Mouse (Mus musculus) intestine, embryonic 14.5 days (tissue): ENCODE results near the gene Prrt2. TPM values are rescaled to one million over a fixed set of nuclear protein-coding genes. Genes with fewer than 3 reads are reported as not detected.
A peak's percentile ranks its signal among the peaks of the same experiment; 100 is the strongest.

Source experiments
- ATAC-seq: fragments of 200-750 bp; cut with Nextera tagmentation; replicated peaks from 2 replicates; pipeline ENCODE4 v1.8.0; 2017; ENCODE audit warnings: low read depth, moderate number of reproducible peaks, moderate TSS enrichment, moderate library complexity; ENCODE audit not compliant: low FRiP score, low TSS enrichment
- DNase-seq: peaks from one replicate; pipeline ENCODE4 v3.0.0-alpha.2; 2018; ENCODE audit warnings: low spot score
- H3K27ac ChIP-seq: fragments of 300-500 bp; sonication (generic); 2 replicates; pipeline ENCODE4 v1.5.1; 2014; ENCODE audit warnings: low read depth, mild to moderate bottlenecking, control low read depth
- H3K27me3 ChIP-seq: fragments of 300-500 bp; sonication (generic); replicated peaks from 2 replicates; pipeline ENCODE4 v1.6.1; 2014; ENCODE audit warnings: low read length, control low read depth; ENCODE audit not compliant: control insufficient read depth, insufficient read depth
- H3K36me3 ChIP-seq: fragments of 300-500 bp; sonication (generic); 2 replicates; pipeline ENCODE4 v1.6.1; 2014; ENCODE audit warnings: low read length, control low read depth; ENCODE audit not compliant: control insufficient read depth, insufficient read depth
- H3K4me1 ChIP-seq: fragments of 300-500 bp; sonication (generic); replicated peaks from 2 replicates; pipeline ENCODE4 v1.6.1; 2014; ENCODE audit warnings: low read length, control low read depth, mixed read lengths; ENCODE audit not compliant: control insufficient read depth, insufficient read depth
- H3K4me2 ChIP-seq: fragments of 300-500 bp; sonication (generic); 2 replicates; pipeline ENCODE4 v1.6.1; 2014; ENCODE audit warnings: low read length
- H3K4me3 ChIP-seq: fragments of 300-500 bp; sonication (generic); 2 replicates; pipeline ENCODE4 v1.5.1; 2014; ENCODE audit warnings: low read depth, low read length, control low read depth, mixed read lengths
- H3K9ac ChIP-seq: fragments of 300-500 bp; sonication (generic); 2 replicates; pipeline ENCODE4 v1.6.1; 2014; ENCODE audit warnings: mild to moderate bottlenecking, low read length
- H3K9me3 ChIP-seq: fragments of 300-500 bp; sonication (generic); 2 replicates; pipeline ENCODE4 v1.6.1; 2016; ENCODE audit warnings: low read length, control low read depth; ENCODE audit not compliant: control insufficient read depth
- WGBS: fragments of 180-500 bp; shearing (Covaris S2); extraction: QIAGEN DNeasy Blood & Tissue Kit; methylation state at CpG from one replicate; pipeline ENCODE4 v1.1.7; 2014; 5-methylcytosine and 5-hydroxymethylcytosine counted together
- polyA plus RNA-seq: library from polyadenylated mRNA; unstranded; fragments of >200 nt; fragmentation: Nextera tagmentation; extraction: Ambion mirVana; gene quantifications from 2 replicates; pipeline ENCODE4 v1.2.1, GENCODE M21; 2014

The Prrt2 gene
- polyA plus RNA-seq, 1 experiment from 2014 or later, result 9.2 TPM

GRCm38 (mm10) chr7:127026984-127027726, 6.1 kb upstream of the Prrt2 start, which contains the start of gene Maz:
Gene Maz (minus strand): TSS chr7:127027037.
- Histone ChIP-seq H3K9me3 (no peaks in the 10 kb centered on the region), H3K4me2 (peak within 1 kb of the TSS; percentile 99), H3K4me1 (peaks cover 27% of the 10 kb centered on the region), H3K4me3 (peak within 1 kb of the TSS; percentile 91), H3K36me3 (peaks cover 65% of the 10 kb centered on the region), H3K9ac (peak within 1 kb of the TSS; percentile 98), H3K27ac (peak within 1 kb of the TSS; percentile 98), H3K27me3 (no peaks in the 10 kb centered on the region)
- peak; percentile 98 for DNase-seq
- peak; percentile 88 for ATAC-seq
- under 1% methylated on average over 43 of the region's 63 CpGs for WGBS

- Histone ChIP-seq H3K4me1 (peaks cover 33% of the 10 kb centered on the region), H3K4me3 (peak overlapping the region; percentile 91), H3K27me3 (no peaks in the 10 kb centered on the region), H3K9me3 (no peaks in the 10 kb centered on the region), H3K9ac (peak overlapping the region; percentile 98), H3K4me2 (peak overlapping the region; percentile 99), H3K36me3 (peaks cover 64% of the 10 kb centered on the region), H3K27ac (peak overlapping the region; percentile 98)
- 23% methylated on average over 3 of the region's 48 CpGs for WGBS
- DNase-seq (no peak), ATAC-seq (no peak)
These were observed 5.6 kb upstream of the Prrt2 start for GRCm38 (mm10) chr7:127026616-127026983.

- H3K36me3 ChIP-seq, result peaks cover 60% of the 10 kb centered on the region
These were observed 5.2 kb upstream of the Prrt2 start for GRCm38 (mm10) chr7:127026161-127026600.

GRCm38 (mm10) chr7:127025556-127026160, 4.6 kb upstream of the Prrt2 start:
- Histone ChIP-seq H3K36me3 (peaks cover 54% of the 10 kb centered on the region), H3K4me3 (peak overlapping the region; percentile 91), H3K4me2 (peak overlapping the region; percentile 99), H3K27ac (peak overlapping the region; percentile 98), H3K27me3 (no peaks in the 10 kb centered on the region), H3K4me1 (peaks cover 37% of the 10 kb centered on the region), H3K9me3 (no peaks in the 10 kb centered on the region), H3K9ac (peak overlapping the region; percentile 98)
- peak; percentile 78 for DNase-seq
- no peak for ATAC-seq
- under 1% methylated on average over 62 of the region's 65 CpGs for WGBS

More at GRCm38 (mm10) chr7:127026161-127026600, 5.2 kb upstream of the Prrt2 start:
- Histone ChIP-seq H3K9me3 (no peaks in the 10 kb centered on the region), H3K4me1 (peaks cover 37% of the 10 kb centered on the region), H3K4me2 (peak overlapping the region; percentile 99), H3K27me3 (no peaks in the 10 kb centered on the region), H3K4me3 (peak overlapping the region; percentile 91), H3K9ac (peak overlapping the region; percentile 98), H3K27ac (peak overlapping the region; percentile 98)
- ATAC-seq (peak; percentile 44), DNase-seq (peak; percentile 88)
- under 1% methylated on average over 24 of the region's 48 CpGs for WGBS

GRCm38 (mm10) chr7:127024755-127025555, 3.9 kb upstream of the Prrt2 start:
- peak; percentile 7; the same call in 1 of the 2 replicates for ATAC-seq
- Histone ChIP-seq H3K9me3 (no peaks in the 10 kb centered on the region), H3K4me2 (peak overlapping the region; percentile 99), H3K27me3 (no peaks in the 10 kb centered on the region), H3K4me1 (peaks cover 41% of the 10 kb centered on the region), H3K27ac (peak overlapping the region; percentile 98), H3K9ac (peak overlapping the region; percentile 98), H3K36me3 (peaks cover 47% of the 10 kb centered on the region), H3K4me3 (peak overlapping the region; percentile 91)
- 1% methylated on average over 30 of the region's 30 CpGs for WGBS
- peak; percentile 86 for DNase-seq

GRCm38 (mm10) chr7:127023896-127024690, 3.1 kb upstream of the Prrt2 start:
- H3K36me3 ChIP-seq, result peaks cover 39% of the 10 kb centered on the region
- WGBS, result 22% methylated on average over 19 of the region's 19 CpGs

GRCm38 (mm10) chr7:127023272-127023691, 2.3 kb upstream of the Prrt2 start:
- ATAC-seq, result no peak
- H3K27ac ChIP-seq, result no peak overlapping the region

More at GRCm38 (mm10) chr7:127023896-127024690, 3.1 kb upstream of the Prrt2 start:
- Histone ChIP-seq H3K4me1 (peaks cover 46% of the 10 kb centered on the region), H3K9ac (peak overlapping the region; percentile 98), H3K4me2 (peak overlapping the region; percentile 99), H3K4me3 (peak overlapping the region; percentile 91), H3K27me3 (no peaks in the 10 kb centered on the region), H3K27ac (peak overlapping the region; percentile 98), H3K9me3 (no peaks in the 10 kb centered on the region)
- peak; percentile 53 for DNase-seq
- ATAC-seq, result no peak

More at GRCm38 (mm10) chr7:127023272-127023691, 2.3 kb upstream of the Prrt2 start:
- Histone ChIP-seq H3K36me3 (peaks cover 31% of the 10 kb centered on the region), H3K9me3 (no peaks in the 10 kb centered on the region), H3K4me1 (peaks cover 51% of the 10 kb centered on the region), H3K9ac (0 out of 2 replicates have a peak overlapping the region, but pooled peaks have one; percentile 13), H3K27me3 (no peaks in the 10 kb centered on the region), H3K4me2 (peak overlapping the region; percentile 99), H3K4me3 (peak overlapping the region; percentile 91)
- DNase-seq, result no peak
- WGBS, result 71% methylated on average over 13 of the region's 13 CpGs
